Mouse (Mus musculus): ENCODE results near the gene Ccdc85a. TPM values are rescaled to one million over a fixed set of nuclear protein-coding genes. Genes with fewer than 3 reads are reported as not detected.

Gene Ccdc85a
- total RNA-seq (2021): 1 to 10 TPM; 3.0 to 3.5 TPM
- 1.9 and 2.3 TPM in 2 replicates for polyA plus RNA-seq (2012; rRNA removed)
- long read RNA-seq, full-length matches to known transcripts: 1 of 1 reads
- long read RNA-seq, partial matches to known transcripts: 0 of 1 reads
- long read RNA-seq, other reads (novel, unspliced or antisense): 0 of 1 reads

DNA sequence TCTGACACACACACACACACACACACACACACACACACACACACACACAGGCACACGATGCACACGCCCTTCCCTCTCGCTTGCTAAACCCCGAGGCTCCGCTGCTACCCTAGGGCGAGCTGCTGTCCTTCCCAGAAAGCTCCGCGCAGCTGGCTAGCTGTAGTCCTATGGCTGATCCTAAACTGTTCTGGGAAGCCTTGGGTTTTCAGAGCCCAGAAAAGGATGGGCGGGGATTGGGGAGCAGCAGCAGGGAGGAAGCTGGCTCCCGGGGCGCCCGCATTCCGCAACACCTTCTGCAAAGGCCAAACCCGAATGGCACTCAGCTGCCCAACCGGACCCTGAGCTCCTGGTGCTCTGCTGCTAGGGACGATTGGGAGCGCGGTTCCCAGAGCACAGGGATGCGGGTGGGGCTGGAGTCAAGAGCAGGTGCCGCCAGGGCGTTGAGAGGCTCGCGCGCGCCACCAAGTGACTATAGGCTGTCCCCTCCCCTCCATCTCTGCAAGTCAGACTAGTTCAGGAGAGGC is at the start of gene Ccdc85a:
Ccdc85a (minus strand) TSS at position 414 of the 524 bp plus-strand sequence.
- DNase-seq: peak; percentile 89

DNA sequence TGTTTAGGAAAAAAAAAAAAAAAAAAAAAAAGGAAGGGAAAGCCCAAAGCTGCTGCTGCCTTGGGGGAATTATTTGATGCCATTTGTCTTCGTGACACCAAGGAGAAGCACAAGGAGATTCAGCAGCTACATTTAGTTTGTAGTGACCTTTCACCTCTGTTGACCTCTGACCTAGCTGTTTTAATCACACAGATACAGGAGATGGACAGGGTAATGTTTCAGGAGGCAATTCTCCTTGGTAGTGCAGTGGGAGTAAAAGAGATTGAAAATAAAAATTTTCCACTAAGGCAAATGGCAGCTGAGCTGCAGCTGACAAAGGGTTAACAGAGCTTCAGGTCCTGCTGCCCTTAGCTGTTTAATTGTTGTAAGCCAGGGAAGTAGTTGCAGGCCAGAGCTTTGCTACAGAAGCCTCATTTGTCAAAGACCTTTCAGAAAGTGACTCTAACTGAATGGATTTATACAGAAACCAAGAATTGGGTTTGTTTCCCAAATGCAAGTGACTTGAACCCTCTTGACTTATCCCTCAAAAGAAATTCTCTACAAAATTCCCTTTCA is 49.5 kb upstream of the Ccdc85a start:
- no peak for DNase-seq

DNA sequence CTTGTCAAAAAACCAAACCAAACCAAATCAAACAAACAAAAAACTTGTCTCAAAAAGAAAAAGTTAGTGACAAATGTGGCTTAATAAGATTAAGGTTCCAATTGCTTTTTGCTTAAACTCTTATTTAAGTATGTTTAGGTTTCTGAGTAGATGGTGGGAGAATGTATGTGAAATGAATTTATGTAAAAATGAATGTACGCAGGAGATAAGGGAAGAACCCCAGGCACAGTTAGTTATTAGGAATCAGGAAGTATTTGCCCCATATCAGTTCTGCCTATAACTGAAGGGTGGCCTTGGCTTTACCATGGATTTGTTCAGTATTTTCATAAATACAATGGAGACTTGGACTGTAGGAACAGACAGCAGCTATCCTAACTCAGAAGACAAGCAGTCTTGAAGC is 49.0 kb upstream of the Ccdc85a start:
- DNase-seq: no peak

DNA sequence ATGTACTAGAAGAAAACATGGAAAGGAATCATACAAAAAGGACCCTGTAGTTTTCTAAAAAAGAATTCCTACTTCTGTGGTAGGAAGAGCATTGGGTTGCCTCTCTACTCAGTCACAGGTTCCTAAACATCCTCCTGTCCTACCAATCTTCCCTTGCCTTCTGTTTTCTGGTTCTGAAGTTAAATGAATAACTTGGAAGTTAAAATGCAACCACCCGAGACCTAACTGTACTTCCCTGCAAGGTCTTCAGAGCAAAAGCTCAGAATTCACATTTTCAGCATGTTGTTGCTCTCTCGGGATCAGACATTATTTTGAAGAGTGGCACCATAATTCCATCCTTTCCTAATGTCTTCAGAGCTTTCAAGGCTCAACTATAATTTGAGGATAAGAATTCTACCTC is 46.6 kb upstream of the Ccdc85a start:
- DNase-seq: no peak

DNA sequence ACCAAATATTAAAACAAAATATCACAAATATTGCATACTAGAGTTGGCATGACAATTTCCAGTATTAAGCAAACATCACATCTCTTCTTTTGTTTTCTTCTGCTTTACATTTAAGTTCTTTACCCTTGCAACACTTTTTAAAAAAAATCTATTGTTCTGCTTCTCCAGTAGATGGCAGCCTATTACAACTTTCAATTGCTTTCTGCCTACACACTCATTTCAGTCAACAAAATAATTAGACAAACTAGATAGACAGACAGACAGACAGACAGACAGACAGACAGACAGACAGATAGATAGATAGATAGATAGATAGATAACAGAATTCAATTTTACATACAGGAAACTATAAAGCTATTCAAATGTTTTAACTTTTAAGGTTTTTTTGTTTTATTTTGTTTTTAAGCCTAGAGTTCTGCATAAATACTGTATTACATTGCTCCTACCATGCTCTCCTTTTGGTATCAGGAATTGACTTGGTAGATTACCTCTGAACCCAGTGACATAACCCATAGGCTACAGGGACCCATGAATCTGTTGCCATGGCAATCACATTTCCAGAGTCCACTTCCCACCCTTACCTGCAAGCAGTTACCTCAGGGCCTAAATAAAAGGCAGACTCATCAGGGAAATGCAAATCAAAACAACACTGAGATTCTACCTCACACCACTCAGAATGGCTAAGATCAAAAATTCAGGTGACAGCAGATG is 26.8 kb upstream of the Ccdc85a start:
- no peak for DNase-seq

DNA sequence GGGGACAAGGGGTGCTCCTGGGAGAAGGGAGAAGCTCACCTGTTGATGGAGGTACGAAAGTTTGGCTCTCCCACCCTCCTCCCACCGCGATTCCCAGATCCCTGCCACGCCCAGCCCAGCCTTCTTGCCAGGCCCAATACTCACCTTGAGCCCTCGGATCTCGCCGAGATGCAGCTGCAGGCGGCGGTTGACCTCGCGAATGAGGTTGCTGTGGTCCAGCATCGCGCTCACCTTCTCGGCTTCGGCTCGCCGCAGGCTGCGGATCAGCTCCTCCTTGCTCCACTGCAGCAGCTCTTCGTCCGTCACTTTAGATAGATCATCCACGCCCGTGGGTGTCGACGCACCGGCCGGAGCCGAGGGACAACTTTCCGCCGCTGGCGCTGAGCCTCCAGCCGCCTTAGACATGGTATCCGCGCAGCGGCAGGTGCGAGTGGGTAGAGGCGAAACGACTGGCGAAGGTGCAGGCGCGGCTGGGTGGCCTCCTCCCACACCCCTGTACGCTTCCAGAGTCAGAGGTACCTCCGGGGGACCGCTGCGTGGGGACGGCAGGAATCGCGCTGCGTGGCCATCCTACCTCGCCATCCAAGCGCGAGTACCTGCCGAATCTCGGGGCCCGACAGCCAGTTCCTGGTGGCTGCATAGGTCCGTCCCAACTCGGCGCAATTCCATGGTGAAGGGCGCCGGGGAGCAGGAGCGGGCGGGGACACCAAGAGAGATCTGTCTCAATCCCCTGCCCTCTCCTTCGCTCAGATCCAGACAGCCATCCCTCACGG is 800 bp downstream of the Ccdc85a start:
- DNase-seq: peak; percentile 41

DNA sequence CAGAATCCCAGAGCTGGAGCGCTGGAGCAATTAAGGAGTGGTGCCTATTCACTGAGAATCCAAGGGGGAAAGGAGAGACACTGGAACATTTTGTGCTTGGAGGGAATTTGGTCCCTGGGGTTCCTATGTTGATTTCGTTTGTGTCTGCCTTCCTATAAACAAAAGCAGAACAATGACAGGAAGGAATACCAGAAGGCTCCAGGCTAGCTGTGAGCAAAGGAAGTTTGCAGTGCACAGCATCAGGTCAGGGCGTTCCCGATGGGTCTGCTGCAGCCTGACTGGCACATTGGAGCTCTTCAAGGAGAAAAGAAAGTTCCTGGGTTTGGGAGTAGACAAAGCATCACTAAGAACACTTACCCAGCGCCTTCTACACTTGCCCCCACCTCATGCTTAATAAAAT is 1.9 kb downstream of the Ccdc85a start:
- no peak for DNase-seq

DNA sequence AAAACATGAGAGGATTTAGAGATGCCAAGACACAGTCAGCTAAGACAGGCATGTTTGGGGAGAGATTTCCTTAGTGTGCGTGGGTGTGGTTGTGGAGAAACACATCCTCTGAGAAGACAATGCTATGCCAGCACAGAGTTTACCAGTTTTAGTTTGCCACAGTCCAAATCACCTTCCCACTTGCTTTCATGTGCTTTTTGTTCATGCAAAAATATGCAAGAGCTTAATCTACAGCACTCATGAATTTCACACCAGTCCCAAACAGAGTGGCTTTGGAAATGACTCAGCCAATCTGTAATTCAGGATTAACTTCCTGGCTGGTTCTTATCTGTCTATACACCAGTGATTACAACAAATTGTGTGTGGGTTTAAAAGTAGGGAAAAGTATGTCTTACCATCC is 11.7 kb downstream of the Ccdc85a start:
- no peak for DNase-seq

DNA sequence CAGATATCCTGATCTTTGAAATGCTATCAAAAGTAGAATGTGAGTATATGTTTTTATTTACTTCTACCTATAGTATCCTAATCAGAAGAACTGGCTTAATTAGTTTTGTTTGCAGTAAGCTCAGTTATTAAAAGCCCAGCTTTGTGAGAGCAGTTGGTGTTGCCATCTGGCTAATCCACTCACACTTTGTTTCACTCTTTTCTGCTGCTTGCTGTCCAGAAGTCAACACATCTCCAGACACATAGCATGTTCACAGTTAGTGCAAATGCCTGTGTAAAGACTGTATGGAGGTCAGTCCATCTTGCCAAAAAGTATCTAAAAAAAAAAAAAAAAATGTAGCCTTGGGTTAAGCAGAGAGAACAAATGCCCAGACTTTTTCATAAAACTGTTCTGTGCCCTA is 27.7 kb downstream of the Ccdc85a start:
- no peak for DNase-seq

DNA sequence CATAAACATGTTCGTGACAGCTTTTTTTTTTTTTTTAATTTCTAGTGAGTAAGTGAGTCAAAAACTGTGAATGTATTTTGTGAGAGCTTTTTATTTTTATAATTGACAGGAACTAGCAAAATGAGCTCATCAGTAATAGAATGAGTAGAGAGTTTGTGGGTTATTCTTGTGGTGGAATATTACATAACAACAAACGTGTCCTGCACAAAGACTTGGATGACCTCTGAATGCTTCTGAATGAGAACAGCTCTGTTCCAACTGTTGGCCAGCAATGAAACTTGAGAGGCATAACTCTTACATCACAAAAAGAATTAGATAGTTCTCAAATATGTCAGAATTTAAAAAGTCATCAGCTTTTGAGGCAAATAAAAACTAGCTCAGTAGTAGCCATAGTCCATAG is 40.7 kb downstream of the Ccdc85a start:
- no peak for DNase-seq

DNA sequence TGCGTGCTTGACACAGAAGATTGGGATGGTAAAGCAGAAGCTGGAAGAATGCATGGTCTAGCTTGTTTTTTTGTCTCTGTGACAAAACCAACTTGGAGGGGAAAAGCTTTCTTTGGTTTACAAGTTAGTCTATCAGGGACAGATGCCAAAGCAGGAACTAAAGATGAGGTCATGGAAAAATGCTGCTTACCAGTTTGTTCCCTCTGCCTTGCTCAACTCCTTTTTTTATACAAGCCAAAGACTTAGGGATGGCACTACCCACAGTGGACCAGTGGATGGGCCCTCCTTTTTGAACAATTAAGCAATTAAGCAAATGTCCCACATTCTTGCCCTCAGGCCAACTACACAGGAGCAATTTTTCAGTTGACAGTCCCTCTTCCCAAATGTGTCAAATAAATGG is 42.8 kb downstream of the Ccdc85a start:
- DNase-seq: peak; percentile 2

DNA sequence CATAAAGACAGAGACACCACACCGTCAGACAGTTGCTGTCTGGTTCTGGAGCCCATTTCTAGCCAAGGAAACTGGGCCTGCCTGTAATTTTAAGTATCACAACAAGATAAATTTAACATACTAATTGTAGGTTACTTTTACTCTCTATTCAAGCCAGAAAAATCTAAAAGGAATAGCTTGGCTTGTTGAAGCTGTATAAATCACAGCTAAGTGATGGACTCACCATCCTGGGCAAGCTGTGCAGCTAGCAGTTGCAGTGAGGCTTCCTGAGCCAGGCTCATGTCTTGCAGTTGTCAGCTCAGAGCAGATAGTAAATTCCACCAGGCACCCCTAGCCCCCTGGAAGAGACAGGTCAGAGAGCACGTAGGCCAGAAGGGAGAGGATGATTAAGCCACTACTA is 50.8 kb downstream of the Ccdc85a start:
- no peak for DNase-seq

DNA sequence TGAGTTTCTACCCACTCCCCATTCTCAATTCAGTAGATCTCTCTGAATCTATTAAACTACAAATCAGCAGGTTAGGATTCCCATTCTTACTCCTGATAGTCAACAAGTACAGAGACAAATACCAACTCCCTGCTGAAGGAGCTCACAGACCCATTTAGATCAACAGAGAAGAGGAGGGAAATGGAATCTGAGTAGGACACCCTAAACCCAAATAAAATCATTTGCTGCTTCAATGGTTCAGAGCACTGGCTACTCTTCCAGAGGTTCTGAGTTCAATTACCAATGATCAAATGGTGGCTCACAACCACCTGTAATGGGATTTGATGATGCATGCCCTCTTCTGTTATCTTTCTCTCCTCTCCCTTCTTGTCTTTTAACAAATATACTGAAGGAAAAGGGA is 82.9 kb downstream of the Ccdc85a start:
- DNase-seq: no peak

DNA sequence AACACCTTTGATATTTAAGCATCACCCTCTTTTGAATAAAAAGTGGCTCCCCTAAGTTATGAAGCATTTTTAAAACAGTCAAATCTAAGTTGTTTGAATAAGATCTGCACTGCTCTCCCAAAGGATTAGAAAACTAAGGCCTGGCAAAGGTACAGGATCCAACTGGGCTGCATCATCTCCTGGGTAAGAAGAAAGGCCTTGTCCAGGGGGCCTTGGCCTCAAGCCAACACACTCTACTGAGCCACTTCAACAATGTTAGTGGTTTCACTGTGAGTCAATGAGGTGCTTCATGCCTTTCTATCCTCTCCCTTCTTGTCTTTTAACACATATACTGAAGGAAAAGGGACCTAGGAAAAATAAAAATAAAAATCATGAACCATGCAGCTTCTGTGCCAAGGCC is 87.1 kb downstream of the Ccdc85a start:
- no peak for DNase-seq

DNA sequence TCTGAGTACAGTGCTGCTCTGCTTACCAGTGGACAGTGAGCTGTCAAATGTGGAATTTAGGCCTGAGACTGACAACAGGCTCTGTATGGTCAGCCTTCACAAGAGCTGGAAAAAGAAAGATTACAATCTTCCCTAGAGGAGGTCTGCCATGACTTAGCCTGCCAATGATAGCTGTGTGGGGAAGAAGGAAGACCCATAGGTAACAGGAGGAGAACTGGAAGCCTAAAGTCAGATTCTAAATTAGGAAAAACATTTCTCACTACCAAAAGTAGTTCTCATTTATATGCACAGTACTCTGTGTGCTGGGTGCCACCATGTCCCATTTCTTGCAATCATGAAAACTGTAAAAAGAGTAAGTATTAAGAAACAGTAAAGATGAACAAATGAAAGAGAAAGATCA is 90.8 kb downstream of the Ccdc85a start:
- DNase-seq: no peak

DNA sequence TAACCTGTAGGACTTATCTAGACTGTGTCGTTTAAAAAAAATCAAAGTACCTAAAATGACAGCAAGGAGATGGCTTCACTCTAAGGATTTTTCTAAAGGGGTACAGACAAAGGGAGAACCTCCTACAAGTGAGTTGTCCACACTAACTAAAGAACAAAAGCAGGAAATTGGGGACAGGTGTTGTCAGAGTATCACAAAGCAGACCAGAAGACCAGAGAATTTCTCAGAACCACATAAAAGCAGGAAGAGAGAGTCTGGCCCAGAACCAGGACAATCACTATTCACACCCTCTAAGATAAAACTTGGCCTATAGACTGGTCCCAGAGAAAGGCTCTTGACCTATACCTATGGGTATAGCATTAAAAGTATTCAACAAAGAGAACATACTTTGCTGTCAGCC is 92.8 kb downstream of the Ccdc85a start:
- DNase-seq: no peak

DNA sequence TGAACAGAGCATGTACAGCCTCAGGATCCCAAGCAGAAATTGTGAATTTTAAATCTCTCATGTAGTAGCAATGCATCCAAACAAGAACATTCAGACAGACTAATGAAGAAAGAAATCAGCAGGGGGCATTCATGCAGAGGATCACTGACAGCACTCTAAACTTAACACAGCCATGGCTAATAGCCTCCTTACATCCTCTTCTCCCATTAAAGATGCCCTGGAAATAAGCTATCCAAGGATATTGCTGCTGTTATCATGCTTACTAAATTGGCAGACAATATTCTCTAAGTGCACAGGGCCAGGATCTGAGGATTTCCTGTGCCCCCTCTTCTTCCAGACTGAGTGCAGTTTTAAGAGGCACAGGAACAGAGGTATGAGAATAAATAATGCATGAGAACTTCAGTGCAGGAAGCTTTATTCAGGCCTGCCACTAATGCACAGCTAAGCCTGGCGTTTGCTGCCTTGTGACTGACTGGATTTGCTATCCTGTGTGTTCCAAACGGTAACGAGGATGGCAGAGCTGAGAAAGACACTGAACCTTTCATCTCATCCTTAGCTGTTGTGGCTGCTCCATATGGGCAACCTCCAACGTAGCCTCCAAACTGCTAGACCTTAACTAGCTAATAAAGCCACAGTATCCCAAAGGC is 99.9 kb downstream of the Ccdc85a start:
- DNase-seq: no peak

DNA sequence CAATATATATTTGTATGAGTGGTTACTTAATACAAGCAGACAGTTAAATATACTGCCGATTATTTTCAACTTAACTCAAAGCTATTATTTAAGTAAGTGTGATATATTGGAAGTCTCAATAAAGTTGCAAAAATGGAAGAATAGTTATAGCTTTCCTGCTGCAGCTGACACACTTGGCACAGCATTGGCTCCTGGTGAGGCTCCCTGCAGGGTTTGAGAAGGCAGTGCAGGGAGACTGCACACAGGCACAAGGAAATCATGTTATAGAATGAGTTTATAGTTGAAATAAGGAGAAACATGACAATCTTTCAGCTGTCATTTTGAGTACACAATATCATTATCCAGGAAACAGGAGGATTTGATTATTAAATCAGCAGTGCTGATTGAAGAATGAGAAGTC is 107.0 kb downstream of the Ccdc85a start:
- DNase-seq: no peak

DNA sequence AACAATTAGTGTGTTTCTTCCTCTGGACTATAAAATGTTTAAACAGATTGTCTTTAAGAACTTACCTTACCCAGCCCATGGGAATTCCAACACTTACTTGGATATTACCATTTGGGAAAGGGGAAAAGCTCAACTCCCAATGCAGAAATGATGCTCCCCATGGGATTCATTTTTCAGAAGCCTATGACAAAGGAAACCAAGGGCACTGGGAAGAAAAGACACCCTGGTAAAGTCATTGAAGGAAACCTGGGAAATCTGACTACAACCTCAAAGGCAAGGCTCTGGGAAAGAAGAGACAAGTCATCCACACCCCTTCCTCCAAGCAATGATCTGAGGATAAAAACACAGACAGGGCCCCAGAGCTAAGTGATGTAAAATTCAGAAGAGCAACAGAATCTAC is 118.4 kb downstream of the Ccdc85a start:
- DNase-seq: no peak

DNA sequence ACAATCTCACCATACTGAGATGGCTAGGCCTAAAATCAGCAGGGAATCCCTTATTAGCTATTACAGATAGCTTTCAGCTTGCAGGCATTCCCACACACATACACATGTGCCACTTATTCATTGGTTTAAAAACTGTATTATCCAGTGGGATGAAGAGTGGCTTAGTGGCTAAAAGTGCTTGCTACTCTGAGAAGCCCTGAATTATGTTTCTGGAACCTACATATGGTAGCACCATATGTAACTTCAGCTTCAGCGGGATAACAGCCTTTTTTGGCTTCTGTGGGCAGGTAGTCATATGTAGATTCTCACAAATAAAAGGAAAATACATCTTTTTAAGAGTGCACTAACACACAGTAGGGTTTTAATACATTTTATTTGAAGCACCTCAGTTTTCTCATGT is 119.2 kb downstream of the Ccdc85a start:
- DNase-seq: no peak

DNA sequence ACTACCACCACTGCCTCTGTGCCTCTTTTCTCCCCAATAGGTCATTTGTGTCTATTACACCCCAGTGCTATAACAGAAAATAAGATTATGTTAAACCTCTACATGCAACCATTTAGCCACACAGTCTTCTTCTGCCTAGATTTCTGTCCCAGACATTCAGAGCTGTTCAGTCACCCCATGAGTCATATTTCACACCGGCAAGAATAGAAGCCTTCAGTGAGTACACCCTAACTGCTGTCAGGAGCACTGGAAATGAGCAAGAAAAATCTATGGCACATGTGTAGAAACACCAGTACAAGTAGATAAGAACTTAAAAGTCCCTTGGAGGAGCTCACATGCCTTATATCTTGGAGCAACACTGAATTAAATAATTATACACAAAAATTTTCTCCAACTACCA is 125.0 kb downstream of the Ccdc85a start:
- no peak for DNase-seq

DNA sequence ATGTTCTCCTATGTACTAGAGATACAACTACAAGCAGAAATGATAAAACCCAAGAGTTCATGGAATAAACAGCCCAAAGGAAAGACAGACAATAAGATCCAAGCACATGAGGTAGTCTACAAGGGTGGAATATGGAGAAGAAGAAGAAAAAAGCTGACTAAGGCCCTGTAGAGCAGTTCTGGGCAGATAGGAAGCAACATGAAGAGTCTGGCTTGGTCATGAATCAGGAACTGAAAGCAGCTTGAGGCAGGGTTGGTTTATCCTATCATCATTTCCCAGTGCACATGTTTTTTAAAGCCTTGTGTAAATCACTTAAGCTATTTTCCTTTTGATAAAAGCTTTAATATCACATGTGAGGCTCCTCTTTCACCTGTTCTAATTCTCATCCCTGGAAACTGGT is 144.2 kb downstream of the Ccdc85a start:
- DNase-seq: no peak
